Mouse (Mus musculus) 3T3-L1 (cell line): Measurements from ENCODE around the gene Vmn1r18.
"Not testable (repeated sequence)": the region's sequence is repeated elsewhere in the genome, so short reads cannot be mapped to it uniquely, and the experiment has no call there.

Source experiments
- DNase-seq: peaks from one replicate; pipeline ENCODE4 v3.0.0-alpha.2; 2015; ENCODE audit warnings: low read depth, low spot score

Vmn1r18 gene

GRCm38 (mm10) chr6:57395683-57396082 lies at the start of gene Vmn1r18:
Gene Vmn1r18, minus strand, starts transcription at chr6:57395783.
- no peak for DNase-seq

GRCm38 (mm10) chr6:57431196-57431595 lies 35.6 kb upstream of the Vmn1r18 start:
- DNase-seq = peak; percentile 46

DNA sequence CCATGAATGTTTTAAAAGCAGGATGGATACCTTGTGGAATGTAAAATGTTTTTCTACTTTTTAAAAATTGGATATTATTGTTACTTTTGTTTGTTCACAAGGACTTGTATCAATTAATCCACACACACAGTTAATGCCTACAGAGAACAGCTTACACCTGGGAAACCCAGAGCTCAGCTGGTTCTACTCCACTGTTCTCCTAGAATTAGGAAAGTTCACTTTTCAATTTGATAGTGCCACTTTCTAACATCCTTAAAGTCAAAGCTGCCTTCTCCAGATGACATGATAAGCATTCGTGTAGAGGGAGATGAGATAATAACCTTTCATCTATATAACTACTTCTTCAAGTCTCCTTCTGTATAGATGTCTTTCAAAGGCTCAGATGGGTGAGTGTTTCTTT lies 33.0 kb upstream of the Vmn1r18 start, which contains the start of gene Vmn1r20:
Vmn1r20 (plus strand) TSS at position 301 of the 400 bp plus-strand sequence.
- no peak for DNase-seq

GRCm38 (mm10) chr6:57403480-57403879 lies 7.9 kb upstream of the Vmn1r18 start, which contains the start of gene Vmn1r19:
Gene Vmn1r19, plus strand, starts transcription at chr6:57403780.
- DNase-seq = not testable (repeated sequence)

- no peak for DNase-seq
Measured at GRCm38 (mm10) chr6:57367496-57367895, 28.1 kb downstream of the Vmn1r18 start.

DNA sequence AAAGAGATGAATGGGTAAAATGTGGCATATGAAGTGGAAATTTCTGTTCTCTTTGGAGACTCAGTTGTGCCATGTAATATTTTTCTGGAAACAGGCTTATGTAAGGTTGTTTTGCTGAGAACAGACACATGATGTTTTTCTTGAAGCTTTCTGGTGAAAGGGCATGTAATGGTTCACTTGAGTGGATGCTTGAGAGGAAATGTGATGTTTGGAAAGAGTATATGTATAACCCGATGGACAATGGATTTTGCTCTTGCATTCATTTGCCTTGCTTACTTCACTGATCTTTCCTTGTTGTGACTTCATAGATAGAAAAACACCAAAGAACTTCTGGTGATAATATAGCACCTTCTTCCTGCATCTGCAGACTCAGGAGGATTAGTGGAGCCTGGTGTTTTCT lies 29.7 kb downstream of the Vmn1r18 start:
- not testable (repeated sequence) for DNase-seq

DNA sequence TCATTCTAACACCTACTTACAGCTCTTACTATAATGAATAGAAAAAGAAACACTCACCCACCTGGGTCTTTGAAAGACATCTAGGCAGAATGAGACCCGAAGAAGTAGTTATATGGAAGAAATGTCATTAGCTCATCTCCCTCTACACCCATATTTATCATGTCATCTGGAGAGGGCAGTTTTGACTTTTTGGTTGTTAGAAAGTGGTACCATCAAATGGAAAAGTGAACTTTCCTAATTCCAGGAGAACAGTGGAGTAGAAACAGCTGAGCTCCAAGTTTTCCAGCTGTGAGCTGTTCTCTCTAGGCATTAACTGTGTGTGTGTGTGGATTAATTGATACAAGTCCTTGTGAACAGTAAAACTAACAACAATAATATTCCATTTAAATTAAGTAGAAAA lies 32.0 kb downstream of the Vmn1r18 start, which contains the start of gene Vmn1r17:
Vmn1r17 (minus strand) TSS at position 101 of the 400 bp plus-strand sequence.
- no peak for DNase-seq

DNA sequence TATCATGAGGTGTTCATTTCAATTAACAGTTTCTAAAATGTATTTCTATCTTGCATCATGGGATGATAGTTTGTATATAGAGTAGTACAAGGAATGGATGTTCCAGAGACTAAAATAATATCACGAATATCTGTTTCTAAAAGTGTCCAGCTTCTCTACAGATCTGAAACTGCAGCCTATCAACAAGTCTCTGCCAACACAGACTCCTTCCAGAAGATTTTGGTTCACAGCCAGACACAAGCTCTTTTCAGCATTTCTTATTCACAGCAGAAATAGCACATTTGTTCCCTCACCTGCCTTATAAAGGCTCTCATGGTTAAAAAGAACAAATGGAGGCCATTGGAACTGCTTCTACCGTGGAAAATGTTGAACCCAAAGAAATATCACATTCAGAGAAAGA lies 38.7 kb downstream of the Vmn1r18 start:
- no peak for DNase-seq

GRCm38 (mm10) chr6:57329394-57329793 lies 66.2 kb downstream of the Vmn1r18 start, which contains the start of gene Vmn1r16:
Gene Vmn1r16, minus strand, starts transcription at chr6:57329494.
- DNase-seq = no peak
